Mouse (Mus musculus) C2C12 (cell line): ENCODE data around the gene Cdh18. TPM values are rescaled to one million over a fixed set of nuclear protein-coding genes. Genes with fewer than 3 reads are reported as not detected.

Experiments used
- H3K27me3 ChIP-seq: one replicate; pipeline ENCODE4 v1.6.1; 2011; ENCODE audit not compliant: control insufficient read depth, insufficient read depth, insufficient read length
- H3K36me3 ChIP-seq: one replicate; pipeline ENCODE4 v1.6.1; 2011; ENCODE audit not compliant: control insufficient read depth, insufficient read depth
- H3K4me3 ChIP-seq: one replicate; pipeline ENCODE4 v1.5.1; 2011; ENCODE audit warnings: mild to moderate bottlenecking, control low read depth; ENCODE audit not compliant: poor library complexity, insufficient read depth, severe bottlenecking
- H3K79me2 ChIP-seq: one replicate; pipeline ENCODE4 v1.6.1; 2011; ENCODE audit not compliant: control insufficient read depth, insufficient read depth
- H3K79me3 ChIP-seq: one replicate; pipeline ENCODE4 v1.6.1; 2011; ENCODE audit warnings: low read depth, control low read depth
- H3ac ChIP-seq: one replicate; pipeline ENCODE3; 2011; ENCODE audit warnings: low read depth; ENCODE audit not compliant: control insufficient read depth, insufficient read length
- CEBPB ChIP-seq: IDR thresholded peaks from one replicate; pipeline ENCODE4 v1.6.1; 2011; ENCODE audit warnings: low read depth, mild to moderate bottlenecking, control low read depth, moderate library complexity
- CTCF ChIP-seq: IDR thresholded peaks from one replicate; pipeline ENCODE4 v1.5.1; 2011; ENCODE audit not compliant: control insufficient read depth, insufficient read depth, insufficient read length
- FOSL1 ChIP-seq: IDR thresholded peaks from one replicate; pipeline ENCODE4 v1.8.0; 2011; ENCODE audit warnings: mild to moderate bottlenecking, low read length; ENCODE audit not compliant: poor library complexity, insufficient read depth, severe bottlenecking
- MAX ChIP-seq: IDR thresholded peaks from one replicate; pipeline ENCODE4 v1.6.1; 2011; ENCODE audit warnings: mild to moderate bottlenecking, control low read depth
- MYOD1 ChIP-seq: IDR thresholded peaks from one replicate; pipeline ENCODE4 v1.6.1; 2011; ENCODE audit warnings: low read depth; ENCODE audit not compliant: control insufficient read depth, insufficient read length
- MYOG ChIP-seq: IDR thresholded peaks from one replicate; pipeline ENCODE4 v1.6.1; 2011; ENCODE audit not compliant: control insufficient read depth, insufficient read length; ENCODE audit errors: extremely low read depth
- USF1 ChIP-seq: IDR thresholded peaks from one replicate; pipeline ENCODE4 v1.6.1; 2011; ENCODE audit warnings: low read depth, mild to moderate bottlenecking, control low read depth, moderate library complexity
- polyA plus RNA-seq: library from polyadenylated mRNA; unstranded; fragments of >200 nt; fragmentation: generic; extraction: Trizol; gene quantifications from one replicate; pipeline ENCODE4 v1.2.1, GENCODE M21; 2012; ENCODE audit warnings: missing spikeins

The Cdh18 gene
- polyA plus RNA-seq, 1 experiment, result 2.9 TPM

GRCm38 (mm10) chr15:23453331-23453730 lies 904.5 kb downstream of the Cdh18 start:
- TF ChIP-seq USF1 (no peak), FOSL1 (no peak), CEBPB (no peak), MYOD1 (no peak), MYOG (no peak)
- Histone ChIP-seq H3ac (no peak overlapping the region), H3K79me2 (no peaks in the 10 kb centered on the region), H3K36me3 (no peaks in the 10 kb centered on the region), H3K4me3 (no peak overlapping the region), H3K79me3 (no peaks in the 10 kb centered on the region), H3K27me3 (no peaks in the 10 kb centered on the region)

- Histone ChIP-seq H3K36me3 (no peaks in the 10 kb centered on the region), H3ac (no peak overlapping the region), H3K27me3 (no peaks in the 10 kb centered on the region), H3K79me2 (no peaks in the 10 kb centered on the region), H3K79me3 (no peaks in the 10 kb centered on the region), H3K4me3 (no peak overlapping the region)
- TF ChIP-seq USF1 (no peak), MYOD1 (no peak), CTCF (no peak), MAX (no peak)
Measured at GRCm38 (mm10) chr15:23455344-23455743, 906.5 kb downstream of the Cdh18 start.

- Histone ChIP-seq H3K27me3 (no peaks in the 10 kb centered on the region), H3K79me2 (no peaks in the 10 kb centered on the region), H3K79me3 (no peaks in the 10 kb centered on the region), H3K36me3 (no peaks in the 10 kb centered on the region), H3ac (no peak overlapping the region), H3K4me3 (no peak overlapping the region)
- no peak for TF ChIP-seq USF1
- TF ChIP-seq CEBPB, result no peak
- no peak for TF ChIP-seq MAX
- no peak for TF ChIP-seq CTCF
- no peak for TF ChIP-seq FOSL1
- no peak for TF ChIP-seq MYOD1
- no peak for TF ChIP-seq MYOG
Measured at GRCm38 (mm10) chr15:23457401-23457800, 908.6 kb downstream of the Cdh18 start.

GRCm38 (mm10) chr15:23470527-23471475 lies 922.0 kb downstream of the Cdh18 start:
- H3K79me2 ChIP-seq, result no peaks in the 10 kb centered on the region
- no peaks in the 10 kb centered on the region for H3K79me3 ChIP-seq
- TF ChIP-seq CEBPB, result no peak
- no peak for TF ChIP-seq CTCF
- TF ChIP-seq MYOD1, result no peak
- TF ChIP-seq USF1, result no peak
- TF ChIP-seq MYOG, result no peak
- TF ChIP-seq FOSL1, result no peak
- TF ChIP-seq MAX, result no peak
- H3K4me3 ChIP-seq, result no peak overlapping the region
- no peaks in the 10 kb centered on the region for H3K36me3 ChIP-seq
- H3ac ChIP-seq, result no peak overlapping the region
- H3K27me3 ChIP-seq, result no peaks in the 10 kb centered on the region

GRCm38 (mm10) chr15:23486306-23486705 lies 937.5 kb downstream of the Cdh18 start:
- no peaks in the 10 kb centered on the region for H3K36me3 ChIP-seq
- H3K27me3 ChIP-seq, result no peaks in the 10 kb centered on the region
- no peak overlapping the region for H3ac ChIP-seq
- no peaks in the 10 kb centered on the region for H3K79me3 ChIP-seq
- H3K4me3 ChIP-seq, result no peak overlapping the region
- no peaks in the 10 kb centered on the region for H3K79me2 ChIP-seq
- TF ChIP-seq CTCF (peak; percentile 33), MYOD1 (no peak)

GRCm38 (mm10) chr15:23506480-23506879 lies 957.7 kb downstream of the Cdh18 start:
- Histone ChIP-seq H3K36me3 (no peaks in the 10 kb centered on the region), H3K79me3 (no peaks in the 10 kb centered on the region)

More at GRCm38 (mm10) chr15:23506480-23506879, 957.7 kb downstream of the Cdh18 start:
- Histone ChIP-seq H3K4me3 (no peak overlapping the region), H3K79me2 (no peaks in the 10 kb centered on the region), H3K27me3 (no peaks in the 10 kb centered on the region), H3ac (no peak overlapping the region)
- TF ChIP-seq MYOD1 (peak; percentile 99), FOSL1 (peak; percentile 63), MAX (peak; percentile 52), CTCF (no peak)
